Mouse (Mus musculus): ENCODE results near the gene Rps12-ps3.
A peak's percentile ranks its signal among the peaks of the same experiment; 100 is the strongest.

The Rps12-ps3 gene

DNA sequence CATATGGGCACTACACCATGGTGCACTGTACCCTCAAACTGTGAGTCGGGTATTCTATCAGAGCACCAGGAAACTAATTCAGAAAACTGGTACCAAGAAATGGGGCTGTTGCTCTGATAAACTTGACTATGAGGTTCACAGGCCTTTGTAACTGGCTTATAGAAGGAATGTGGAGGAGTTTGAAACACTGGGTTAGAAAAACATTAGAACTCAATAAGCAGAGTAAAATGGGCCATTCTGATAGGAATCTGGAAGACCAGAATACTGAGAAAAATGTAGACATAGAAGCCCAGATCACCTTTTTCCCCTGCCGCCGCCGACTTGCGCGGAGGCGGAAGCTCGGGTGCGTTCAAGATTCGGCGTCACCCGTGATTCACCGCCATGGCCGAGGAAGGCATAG, at the start of gene Rps12-ps3:
Gene Rps12-ps3 (plus strand): TSS at position 301 of the 400 bp plus-strand sequence.
- no peak for DNase-seq (ENCODE audit: low spot score)

GRCm38 (mm10) chr19:59273190-59273589, 48.9 kb upstream of the Rps12-ps3 start:
- no peak for DNase-seq (ENCODE audit: low spot score)

DNA sequence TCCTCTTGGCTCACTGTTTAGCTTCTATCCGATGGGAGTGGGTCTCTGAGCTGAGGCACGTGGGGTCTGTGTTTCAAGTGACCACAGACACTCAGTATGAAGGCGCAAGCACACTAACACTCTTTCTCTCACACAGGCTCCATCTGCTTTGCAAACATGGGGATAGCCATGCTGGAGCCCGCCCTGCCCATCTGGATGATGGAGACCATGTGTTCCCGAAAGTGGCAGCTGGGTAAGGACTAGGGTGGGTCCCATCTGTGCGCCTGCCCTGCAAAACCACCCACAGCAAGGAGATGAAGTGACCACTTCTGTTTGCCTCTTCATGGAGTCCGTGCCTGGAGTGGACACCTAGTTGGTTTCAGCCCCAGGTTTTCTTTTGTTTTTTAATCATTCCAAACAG, 45.7 kb upstream of the Rps12-ps3 start:
- DNase-seq (ENCODE audit: low spot score): no peak

DNA sequence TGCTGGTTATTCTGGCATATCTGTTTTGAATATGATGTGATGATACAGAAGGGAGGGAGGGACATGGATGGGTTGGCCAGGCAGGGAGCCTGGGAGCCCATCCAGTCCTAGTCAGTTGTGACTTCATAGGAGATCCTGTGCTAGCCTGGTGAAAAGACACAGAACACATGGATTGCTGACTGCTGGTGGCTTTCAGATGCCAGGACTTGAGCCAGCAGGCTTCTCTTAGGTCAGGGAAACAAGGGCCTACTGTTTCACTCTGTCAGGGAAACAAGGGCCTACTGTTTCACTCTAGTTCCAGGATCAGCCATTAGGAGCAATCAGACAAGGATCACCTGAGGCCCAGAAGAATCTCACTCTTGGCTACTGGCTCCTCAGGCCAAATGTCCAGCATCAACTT, 41.2 kb upstream of the Rps12-ps3 start:
- DNase-seq (ENCODE audit: low spot score): no peak

- no peak for DNase-seq (ENCODE audit: low spot score)
Measured at GRCm38 (mm10) chr19:59282001-59282400, 40.1 kb upstream of the Rps12-ps3 start.

DNA sequence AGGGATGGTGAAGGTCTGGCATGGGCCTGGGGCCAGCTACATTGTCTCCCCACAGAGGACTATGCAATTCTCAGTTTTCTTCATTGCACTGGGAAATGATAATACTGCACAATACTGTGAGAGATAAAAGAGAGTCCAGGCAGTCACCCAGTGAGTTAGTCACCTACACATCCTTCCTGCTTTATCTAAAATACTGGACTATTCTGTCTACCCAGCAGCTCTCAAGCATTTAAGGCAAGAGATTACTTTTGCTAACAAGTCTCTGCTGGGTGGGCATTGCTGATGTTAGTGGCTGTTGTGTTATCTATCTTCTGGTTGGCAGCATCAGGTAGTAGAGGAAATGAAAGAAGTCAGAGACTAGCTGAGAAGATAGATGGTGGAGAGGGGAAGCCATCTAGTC, 33.0 kb upstream of the Rps12-ps3 start:
- no peak for DNase-seq (ENCODE audit: low spot score)

GRCm38 (mm10) chr19:59289811-59290210, 32.3 kb upstream of the Rps12-ps3 start:
- DNase-seq (ENCODE audit: low spot score): no peak

- no peak for DNase-seq (ENCODE audit: low spot score)
Measured at GRCm38 (mm10) chr19:59292183-59292839, 29.8 kb upstream of the Rps12-ps3 start.

DNA sequence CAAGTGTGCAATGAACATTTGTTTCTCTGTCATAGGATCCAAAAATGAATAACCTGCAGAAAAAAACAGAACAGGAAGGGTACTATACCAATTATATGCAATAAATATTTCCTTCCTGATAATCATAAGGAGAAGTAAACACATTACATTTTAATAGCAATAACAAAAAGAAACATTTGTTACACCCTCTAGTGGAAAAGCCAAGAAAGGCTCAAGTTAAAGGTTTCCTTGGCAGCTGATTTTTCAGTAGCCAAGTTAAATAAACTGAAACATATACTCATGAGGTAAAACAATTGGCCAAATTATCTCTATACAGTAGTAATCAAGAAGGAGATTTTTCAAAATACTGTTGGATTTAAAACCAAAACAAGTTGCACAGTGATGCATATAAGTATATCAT, 6.8 kb upstream of the Rps12-ps3 start:
- DNase-seq (ENCODE audit: low spot score): no peak

DNA sequence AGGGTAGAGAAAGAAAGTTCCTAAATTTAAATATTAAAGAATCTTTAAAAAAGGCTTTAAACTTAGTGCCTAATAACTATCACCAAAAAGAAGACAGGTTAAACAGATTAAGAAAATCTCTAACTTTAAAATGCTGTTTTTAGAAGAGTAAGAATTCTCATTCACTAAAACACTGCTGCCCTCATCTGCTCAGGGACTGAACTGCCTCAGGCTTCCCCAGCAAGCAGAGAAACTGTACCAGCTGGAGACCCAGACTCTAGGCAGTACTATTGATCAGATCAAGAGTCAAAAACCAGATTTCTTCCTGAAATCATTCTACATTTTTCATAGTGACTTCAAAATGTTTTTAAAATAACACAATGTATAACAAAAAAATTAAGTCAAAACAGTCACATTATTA, 5.5 kb upstream of the Rps12-ps3 start:
- no peak for DNase-seq (ENCODE audit: low spot score)

GRCm38 (mm10) chr19:59330816-59331225, 8.7 kb downstream of the Rps12-ps3 start:
- no peak for DNase-seq (ENCODE audit: low spot score)

- DNase-seq (ENCODE audit: low spot score): no peak
Measured at GRCm38 (mm10) chr19:59336655-59337054, 14.6 kb downstream of the Rps12-ps3 start.

DNA sequence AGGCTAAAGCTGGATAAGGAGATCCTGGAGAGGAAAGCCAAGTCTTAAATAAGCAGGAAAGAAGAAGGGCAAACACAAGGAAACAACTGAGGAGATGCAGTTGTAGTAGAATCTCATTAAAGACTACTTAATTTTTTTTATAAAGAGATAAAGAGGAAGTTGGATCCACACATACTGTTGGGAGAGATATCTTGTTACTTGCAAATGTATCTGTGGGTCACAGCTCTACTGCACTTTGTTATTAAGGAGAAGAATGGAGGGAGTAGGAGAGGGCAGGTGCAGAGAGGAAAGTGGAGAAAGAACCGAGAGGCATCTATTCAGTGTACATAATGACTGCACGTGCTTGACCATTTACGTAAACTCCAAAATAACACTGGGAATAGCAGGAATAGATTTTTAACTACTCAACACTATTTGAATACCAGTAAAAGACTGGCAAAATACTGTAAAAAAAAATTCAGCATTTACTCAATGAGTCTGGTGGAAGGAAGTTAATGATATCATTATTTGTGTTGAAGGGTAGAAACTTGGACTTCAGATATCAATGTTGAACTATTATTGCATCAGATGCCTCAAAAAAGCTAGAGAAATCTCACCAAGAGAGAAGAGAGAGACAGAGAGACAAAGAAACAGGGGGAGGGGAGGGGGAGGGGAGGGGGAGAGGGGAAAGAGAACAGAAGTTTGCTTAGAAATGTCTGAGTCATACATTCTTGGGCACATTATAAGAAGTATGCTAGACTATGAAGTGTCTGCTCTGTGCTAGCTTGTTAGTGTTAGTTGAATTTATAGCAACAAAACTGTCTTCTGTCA, 16.0 kb downstream of the Rps12-ps3 start:
- DNase-seq (ENCODE audit: low spot score): no peak

DNA sequence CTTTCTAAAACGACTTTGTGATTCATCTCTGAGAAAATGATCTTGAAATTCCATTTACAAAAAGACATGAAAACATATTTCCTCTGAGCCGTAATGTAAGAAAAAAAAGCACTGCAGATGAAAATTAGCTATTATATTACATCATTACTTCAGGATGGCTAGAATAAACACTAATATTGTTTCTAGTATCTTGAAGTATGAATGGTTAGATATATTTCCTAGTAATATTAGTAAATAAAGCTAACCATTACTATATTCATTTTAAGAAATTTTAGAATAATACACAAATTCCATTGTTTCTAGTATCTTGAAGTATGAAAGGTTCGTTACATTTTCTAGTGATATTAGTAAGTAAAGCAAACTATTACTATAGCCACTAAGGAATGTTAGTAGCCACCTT, 17.8 kb downstream of the Rps12-ps3 start:
- no peak for DNase-seq (ENCODE audit: low spot score)

GRCm38 (mm10) chr19:59342964-59343363, 20.9 kb downstream of the Rps12-ps3 start:
- no peak for DNase-seq (ENCODE audit: low spot score)

DNA sequence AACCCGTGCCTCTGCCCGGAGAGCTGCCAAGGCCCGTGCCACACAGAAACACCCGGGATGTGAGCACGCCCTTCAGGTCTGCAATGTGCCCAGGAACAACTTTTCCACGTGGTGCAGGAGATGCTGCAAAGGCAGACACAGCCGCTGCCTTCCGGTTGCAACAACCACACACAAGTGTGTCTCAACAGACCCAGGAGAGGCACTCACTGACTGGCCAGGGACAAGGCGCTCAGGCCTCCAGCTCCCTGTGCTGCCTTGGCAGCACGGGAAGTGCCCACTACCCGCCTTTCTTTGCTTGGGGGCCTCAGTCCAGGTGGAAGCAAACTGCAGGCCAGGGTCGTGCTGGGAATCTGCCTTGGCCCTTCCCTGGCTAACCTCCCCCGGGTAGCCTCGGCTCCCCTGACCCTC, 22.2 kb downstream of the Rps12-ps3 start:
- DNase-seq (ENCODE audit: low spot score): peak; percentile 46

- DNase-seq (ENCODE audit: low spot score): peak; percentile 68
Measured at GRCm38 (mm10) chr19:59345081-59345657, 23.1 kb downstream of the Rps12-ps3 start.

- peak; percentile 88 for DNase-seq (ENCODE audit: low spot score)
Measured at GRCm38 (mm10) chr19:59345658-59346283, 23.7 kb downstream of the Rps12-ps3 start, which contains the start of gene Pdzd8. Pdzd8 (minus strand) TSS chr19:59345780.

GRCm38 (mm10) chr19:59346325-59346724, 24.2 kb downstream of the Rps12-ps3 start:
- no peak for DNase-seq (ENCODE audit: low spot score)

GRCm38 (mm10) chr19:59349329-59349960, 27.4 kb downstream of the Rps12-ps3 start:
- DNase-seq (ENCODE audit: low spot score): no peak

- no peak for DNase-seq (ENCODE audit: low spot score)
Measured at GRCm38 (mm10) chr19:59350273-59350903, 28.3 kb downstream of the Rps12-ps3 start.
